Mouse (Mus musculus): ENCODE results near the gene Twf1. TPM values are rescaled to one million over a fixed set of nuclear protein-coding genes. Genes with fewer than 3 reads are reported as not detected.

Gene Twf1
- polyA plus RNA-seq (2014; fragmentation: Illumina TruSeq; extraction: RNeasy Lipid Tissue Mini Kit (QIAGEN cat#74804); ENCODE audit: low read depth, low replicate concordance): 222 TPM

DNA sequence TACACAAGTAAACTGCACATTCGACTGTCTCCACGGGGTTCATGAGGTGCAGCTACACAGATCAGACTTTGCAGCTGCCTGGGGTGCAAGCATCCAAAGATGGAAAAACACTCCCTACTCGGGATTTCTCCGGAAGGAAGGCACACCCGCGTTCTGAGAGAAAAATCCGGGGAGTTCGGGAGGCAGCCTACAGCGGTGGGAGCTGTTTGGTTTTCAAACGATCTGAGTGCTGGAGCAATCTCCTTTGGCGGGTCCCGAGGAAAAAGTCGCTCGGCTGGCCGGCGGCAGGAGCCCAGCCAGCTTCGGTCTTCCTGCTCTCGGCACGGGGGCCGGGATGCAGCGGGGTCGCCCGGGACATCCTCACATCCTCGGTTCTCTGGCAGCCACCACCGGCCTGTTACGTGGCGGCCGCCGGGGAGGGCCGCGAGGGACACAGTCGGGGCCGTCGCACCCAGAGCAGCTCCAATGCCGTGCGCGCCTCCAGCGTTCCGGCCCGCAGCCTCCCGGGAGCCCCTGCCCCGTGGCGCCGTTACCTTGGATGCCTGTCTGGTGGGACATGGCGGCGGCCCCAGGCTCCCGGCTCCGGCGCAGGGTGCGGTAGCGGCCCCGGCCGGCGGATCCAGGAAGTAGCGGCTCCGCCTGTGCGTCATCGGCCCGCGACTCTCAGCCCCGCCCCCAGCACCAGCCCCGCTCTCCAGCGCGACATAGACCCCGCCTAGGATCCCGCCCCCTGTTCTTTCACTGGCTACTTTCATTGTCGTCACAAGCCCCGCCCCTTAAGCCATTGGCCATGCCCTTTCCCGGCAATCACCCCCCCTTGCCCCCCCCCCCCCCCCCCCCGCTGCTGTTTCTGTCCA lies at the start of gene Twf1:
TSS of gene Twf1 (minus strand) at position 671 of the 857 bp plus-strand sequence.

DNA sequence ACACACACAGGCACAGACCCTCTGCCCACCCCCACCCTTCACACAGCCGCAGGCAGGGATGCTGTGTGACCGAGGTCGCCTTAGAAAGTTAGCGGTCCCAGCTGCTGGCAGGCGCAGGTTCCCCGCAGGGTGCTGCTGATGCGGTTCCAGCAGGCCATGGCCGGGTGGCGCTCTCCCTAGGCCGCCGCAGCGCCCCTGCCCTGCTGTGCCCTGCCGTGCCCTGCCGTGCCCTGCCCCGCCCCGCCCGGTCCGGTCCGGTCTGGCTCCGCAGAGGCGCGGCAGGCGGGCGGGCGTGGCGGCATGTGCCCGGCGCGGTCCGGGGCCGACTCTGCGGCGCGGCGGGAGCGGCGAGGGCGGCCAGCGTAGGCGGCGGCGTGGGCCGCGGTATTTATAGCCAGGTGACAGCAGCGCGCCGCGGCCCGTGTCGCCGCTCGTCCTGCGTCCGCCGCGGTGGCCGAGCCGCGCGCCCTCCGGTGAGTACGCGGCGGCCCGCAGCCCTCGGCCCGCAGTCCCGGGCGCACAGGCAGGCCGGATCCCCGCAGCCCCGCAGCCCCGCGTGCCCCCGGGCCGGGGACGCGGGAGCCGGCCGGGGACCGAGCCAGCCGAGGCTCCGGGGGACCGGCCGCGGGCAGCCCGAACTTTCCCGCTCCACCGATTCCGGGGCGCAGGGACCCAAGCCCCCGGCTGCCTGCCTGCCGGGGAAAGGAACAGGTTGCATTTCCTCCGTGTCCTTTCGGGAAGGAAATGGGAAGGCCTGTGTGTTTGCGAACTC lies 39.3 kb upstream of the Twf1 start, which contains the start of gene Tmem117:
TSS of gene Tmem117 (plus strand) at position 403 of the 772 bp plus-strand sequence.

DNA sequence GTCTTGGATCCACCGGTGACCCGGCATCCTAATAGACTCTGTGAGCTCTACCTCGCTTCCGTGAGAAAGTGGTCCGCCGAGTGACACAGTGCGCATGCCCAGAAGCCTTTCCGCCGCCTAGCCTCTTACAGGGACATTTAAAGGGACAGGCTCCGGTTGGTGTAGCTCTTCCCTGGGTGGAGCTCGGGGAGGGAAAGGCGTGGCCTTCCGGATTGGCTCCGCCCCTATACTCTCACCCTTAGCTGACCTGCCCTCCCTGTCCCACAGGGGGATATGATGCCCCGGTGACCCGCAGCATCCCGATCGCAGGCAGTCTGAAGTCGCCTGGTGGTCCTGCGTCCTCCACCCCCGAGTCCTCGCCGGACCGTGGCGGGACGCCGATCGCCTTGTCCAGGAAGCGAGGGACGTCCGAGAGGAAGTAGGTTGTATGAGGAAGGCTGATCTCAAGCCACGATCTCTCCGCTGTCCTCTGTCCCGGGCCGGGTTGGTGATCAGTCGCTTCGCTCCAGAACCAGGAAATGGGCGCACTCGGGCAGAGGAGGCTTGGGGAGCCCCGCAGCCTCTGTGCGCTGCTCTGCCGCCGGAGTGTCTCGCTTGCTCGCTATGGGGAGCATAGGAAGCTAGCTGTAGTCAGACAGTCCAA lies 46.2 kb downstream of the Twf1 start, which contains the start of the genes Pus7l and Irak4:
TSS of gene Pus7l (minus strand) at position 139 of the 643 bp plus-strand sequence.
TSS of gene Irak4 (plus strand) at position 235 of the 643 bp plus-strand sequence.

Other genes starting within 250 kb of the Twf1 start
- not detected for gene Adamts20, start 124.5 kb downstream of the Twf1 start, polyA plus RNA-seq (2014; fragmentation: Illumina TruSeq; extraction: RNeasy Lipid Tissue Mini Kit (QIAGEN cat#74804); ENCODE audit: low read depth, low replicate concordance)
- gene Pus7l, start 46.3 kb downstream of the Twf1 start, polyA plus RNA-seq (2014; fragmentation: Illumina TruSeq; extraction: RNeasy Lipid Tissue Mini Kit (QIAGEN cat#74804); ENCODE audit: low read depth, low replicate concordance): 2.3 TPM
- 5.9 TPM for gene Irak4, start 46.2 kb downstream of the Twf1 start, polyA plus RNA-seq (2014; fragmentation: Illumina TruSeq; extraction: RNeasy Lipid Tissue Mini Kit (QIAGEN cat#74804); ENCODE audit: low read depth, low replicate concordance)
- 34.1 TPM for gene Tmem117, start 39.3 kb upstream of the Twf1 start, polyA plus RNA-seq (2014; fragmentation: Illumina TruSeq; extraction: RNeasy Lipid Tissue Mini Kit (QIAGEN cat#74804); ENCODE audit: low read depth, low replicate concordance)